In genomic region chr9:110620180-110620579, GRCm38 (mm10) we compare ENCODE assay signal across 11 mouse cellular contexts. TPM values are rescaled to one million over a fixed set of nuclear protein-coding genes. Genes with fewer than 3 reads are reported as not detected.
DNase-seq lines count a peak whose midpoint lies in the region; ATAC-seq lines count a peak whose summit lies in the region.
"Had no signal": no experiment of that assay in that cellular context is flagged by ENCODE, and none has a peak within 500 bp of the region (broad histone marks: within the 10 kb centered on the region; RNA-seq: fewer than 3 reads in every experiment).

No protein-coding gene starts in this region.

- H3K9me3 ChIP-seq in embryonic facial prominence, embryonic 11.5 days (replicated peaks; ENCODE audit: control insufficient read depth, low read length), result no peaks in the 10 kb centered on the region
- H3K9me3 ChIP-seq in embryonic facial prominence, embryonic 10.5 days, result no peaks in the 10 kb centered on the region
- H3K9me3 ChIP-seq in midbrain, embryonic 10.5 days (replicated peaks), result no peaks in the 10 kb centered on the region
- H3K9me3 ChIP-seq in midbrain, embryonic 14.5 days (ENCODE audit: control insufficient read depth, low read length), result no peaks in the 10 kb centered on the region
- H3K9me3 ChIP-seq: hindbrain, embryonic 10.5 days had no signal

- H3K4me3 ChIP-seq in embryonic facial prominence, embryonic 11.5 days (ENCODE audit: low read depth, low read length), result no peak overlapping the region
- no peak overlapping the region for H3K4me3 ChIP-seq in embryonic facial prominence, embryonic 10.5 days
- no peak overlapping the region for H3K4me3 ChIP-seq in midbrain, embryonic 10.5 days
- no peak overlapping the region for H3K4me3 ChIP-seq in midbrain, embryonic 14.5 days (replicated peaks; ENCODE audit: low read depth, low read length)
- H3K4me3 ChIP-seq: hindbrain, embryonic 10.5 days had no signal

- H3K27me3 ChIP-seq in embryonic facial prominence, embryonic 11.5 days (ENCODE audit: control insufficient read depth, insufficient read depth, low read length), result no peaks in the 10 kb centered on the region
- no peaks in the 10 kb centered on the region for H3K27me3 ChIP-seq in embryonic facial prominence, embryonic 10.5 days (replicated peaks; ENCODE audit: low read depth, poor library complexity, severe bottlenecking)
- H3K27me3 ChIP-seq in midbrain, embryonic 10.5 days (ENCODE audit: low read depth, poor library complexity, severe bottlenecking), result 0 out of 2 replicates have a peak, but pooled peaks cover under 1% of the 10 kb centered on the region
- H3K27me3 ChIP-seq in midbrain, embryonic 14.5 days (ENCODE audit: control insufficient read depth, insufficient read depth, low read length), result no peaks in the 10 kb centered on the region

- no peak overlapping the region for H3K9ac ChIP-seq in embryonic facial prominence, embryonic 11.5 days (replicated peaks; ENCODE audit: low read length)
- H3K9ac ChIP-seq in midbrain, embryonic 14.5 days (replicated peaks; ENCODE audit: low read length), result no peak overlapping the region

- no peak for ATAC-seq in embryonic facial prominence, embryonic 11.5 days (replicated peaks; ENCODE audit: insufficient number of reproducible peaks, low FRiP score, low TSS enrichment, low read depth)
- no peak for ATAC-seq in midbrain, embryonic 14.5 days (ENCODE audit: low FRiP score, low TSS enrichment)

- no peak overlapping the region for H3K4me2 ChIP-seq in embryonic facial prominence, embryonic 11.5 days (ENCODE audit: low read depth, low read length)
- H3K4me2 ChIP-seq in midbrain, embryonic 14.5 days (ENCODE audit: low read length), result no peak overlapping the region

- WGBS in embryonic facial prominence, embryonic 11.5 days, result 91% methylated on average over 7 of the region's 7 CpGs
- WGBS in embryonic facial prominence, embryonic 10.5 days, result 88% methylated on average over 7 of the region's 7 CpGs
- 87% methylated on average over 7 of the region's 7 CpGs for WGBS in midbrain, embryonic 10.5 days
- WGBS in midbrain, embryonic 14.5 days, result 90% methylated on average over 7 of the region's 7 CpGs

- 0 out of 2 replicates have a peak, but pooled peaks cover 2% of the 10 kb centered on the region for H3K4me1 ChIP-seq in embryonic facial prominence, embryonic 11.5 days (ENCODE audit: control insufficient read depth, insufficient read depth, low read length)
- peaks cover 19% of the 10 kb centered on the region for H3K4me1 ChIP-seq in embryonic facial prominence, embryonic 10.5 days
- H3K4me1 ChIP-seq in midbrain, embryonic 10.5 days, result peaks cover 20% of the 10 kb centered on the region
- peaks cover 11% of the 10 kb centered on the region for H3K4me1 ChIP-seq in midbrain, embryonic 14.5 days (ENCODE audit: control insufficient read depth, insufficient read depth, low read length)

- DNase-seq in embryonic facial prominence, embryonic 11.5 days (ENCODE audit: low spot score), result peak; percentile 7
- no peak for DNase-seq in embryonic facial prominence, embryonic 10.5 days (ENCODE audit: low spot score)
- DNase-seq in midbrain, embryonic 10.5 days (ENCODE audit: low spot score), result peak; percentile 11
- no peak for DNase-seq in midbrain, embryonic 14.5 days
- DNase-seq in R1 (ENCODE audit: low read depth, low spot score), result peak; percentile 80
- DNase-seq in lung, postnatal 25 days (ENCODE audit: low spot score), result peak; percentile 77
- no peak for DNase-seq in frontal cortex, adult 2 months (ENCODE audit: extremely low spot score in 1 of 2, low spot score in 1 of 2)
- DNase-seq in right cerebral cortex, postnatal 36 days (ENCODE audit: low spot score in 2 of 2), result no peak
- DNase-seq: cerebellum, adult 9-11 months had no signal

- peaks cover 12% of the 10 kb centered on the region for H3K36me3 ChIP-seq in embryonic facial prominence, embryonic 11.5 days (replicated peaks; ENCODE audit: control insufficient read depth, insufficient read depth, low read depth, low read length)
- peaks cover 75% of the 10 kb centered on the region for H3K36me3 ChIP-seq in embryonic facial prominence, embryonic 10.5 days (replicated peaks)
- H3K36me3 ChIP-seq in midbrain, embryonic 10.5 days, result peaks cover 75% of the 10 kb centered on the region
- H3K36me3 ChIP-seq in midbrain, embryonic 14.5 days (ENCODE audit: control insufficient read depth, insufficient read depth, low read length), result peaks cover 58% of the 10 kb centered on the region

- H3K27ac ChIP-seq in embryonic facial prominence, embryonic 11.5 days (replicated peaks; ENCODE audit: low read depth, low read length), result no peak overlapping the region
- H3K27ac ChIP-seq in embryonic facial prominence, embryonic 10.5 days (replicated peaks), result no peak overlapping the region
- no peak overlapping the region for H3K27ac ChIP-seq in midbrain, embryonic 10.5 days (replicated peaks)
- H3K27ac ChIP-seq in midbrain, embryonic 14.5 days (replicated peaks; ENCODE audit: low read depth, low read length), result no peak overlapping the region
- H3K27ac ChIP-seq: hindbrain, embryonic 10.5 days; macrophage had no signal

RNA-seq across cellular contexts. Expression of gene Nradd, which starts 4.1 kb away (rescaled TPM):
- polyA plus RNA-seq in embryonic facial prominence, embryonic 11.5 days (2014; fragmentation: Nextera tagmentation; extraction: Ambion mirVana), result 25.1 and 29.2 TPM in 2 replicates
- polyA plus RNA-seq in embryonic facial prominence, embryonic 10.5 days (2016; fragmentation: Nextera tagmentation; extraction: Ambion mirVana), result 37.8 and 39.3 TPM in 2 replicates
- 36.8 and 45.4 TPM in 2 replicates for polyA plus RNA-seq in midbrain, embryonic 10.5 days (2016; fragmentation: Nextera tagmentation; extraction: Ambion mirVana)
- polyA plus RNA-seq in midbrain, embryonic 14.5 days (2014; fragmentation: Nextera tagmentation; extraction: Ambion mirVana), result 22.2 and 33.7 TPM in 2 replicates
- 8.5 and 9.4 TPM in 2 replicates for polyA plus RNA-seq in frontal cortex, adult 2 months (2012; rRNA removed)

RNA-seq across cellular contexts. Expression of gene Nbeal2, which starts 33.8 kb away (rescaled TPM):
- 0.70 and 0.71 TPM in 2 replicates for polyA plus RNA-seq in embryonic facial prominence, embryonic 11.5 days (2014; fragmentation: Nextera tagmentation; extraction: Ambion mirVana)
- 1.9 and 2.0 TPM in 2 replicates for polyA plus RNA-seq in embryonic facial prominence, embryonic 10.5 days (2016; fragmentation: Nextera tagmentation; extraction: Ambion mirVana)
- 1.3 and 1.4 TPM in 2 replicates for polyA plus RNA-seq in midbrain, embryonic 10.5 days (2016; fragmentation: Nextera tagmentation; extraction: Ambion mirVana)
- polyA plus RNA-seq in midbrain, embryonic 14.5 days (2014; fragmentation: Nextera tagmentation; extraction: Ambion mirVana), result 3.6 and 5.3 TPM in 2 replicates
- 22.4 and 24.5 TPM in 2 replicates for polyA plus RNA-seq in frontal cortex, adult 2 months (2012; rRNA removed)

RNA-seq across cellular contexts. Expression of gene Ccdc12, which starts 36.1 kb away (rescaled TPM):
- polyA plus RNA-seq in embryonic facial prominence, embryonic 11.5 days (2014; fragmentation: Nextera tagmentation; extraction: Ambion mirVana), result 117 and 118 TPM in 2 replicates
- 174 and 177 TPM in 2 replicates for polyA plus RNA-seq in embryonic facial prominence, embryonic 10.5 days (2016; fragmentation: Nextera tagmentation; extraction: Ambion mirVana)
- 176 and 189 TPM in 2 replicates for polyA plus RNA-seq in midbrain, embryonic 10.5 days (2016; fragmentation: Nextera tagmentation; extraction: Ambion mirVana)
- 106 and 122 TPM in 2 replicates for polyA plus RNA-seq in midbrain, embryonic 14.5 days (2014; fragmentation: Nextera tagmentation; extraction: Ambion mirVana)
- 105 and 106 TPM in 2 replicates for polyA plus RNA-seq in frontal cortex, adult 2 months (2012; rRNA removed)

Comparison
In these comparisons a context has a peak if more than half of its experiments do, and no peak if none do; other contexts are left out.
1. DNase-seq: peak in embryonic facial prominence, embryonic 11.5 days (single experiment), midbrain, embryonic 10.5 days (single experiment), R1 (single experiment) and lung, postnatal 25 days (single experiment); none in embryonic facial prominence, embryonic 10.5 days (single experiment), midbrain, embryonic 14.5 days (single experiment), frontal cortex, adult 2 months (0 of 2) and right cerebral cortex, postnatal 36 days (0 of 2).